Mouse (Mus musculus): Measurements from ENCODE around the gene Naa25.

The Naa25 gene

GRCm38 (mm10) chr5:121452906-121453305 lies 55.2 kb downstream of the Naa25 start:
- DNase-seq (ENCODE audit: low spot score), result no peak

GRCm38 (mm10) chr5:121453743-121454502 lies 56.2 kb downstream of the Naa25 start:
- no peak for DNase-seq (ENCODE audit: low spot score)

- no peak for DNase-seq (ENCODE audit: low spot score)
Observed at GRCm38 (mm10) chr5:121454503-121454782, 56.7 kb downstream of the Naa25 start.

- DNase-seq (ENCODE audit: low spot score), result no peak
Observed at GRCm38 (mm10) chr5:121455510-121456265, 58.0 kb downstream of the Naa25 start.

GRCm38 (mm10) chr5:121461339-121462170 lies 63.8 kb downstream of the Naa25 start:
- DNase-seq (ENCODE audit: low spot score), result no peak

- no peak for DNase-seq (ENCODE audit: low spot score)
Observed at GRCm38 (mm10) chr5:121462171-121462502, 64.4 kb downstream of the Naa25 start.

- no peak for DNase-seq (ENCODE audit: low spot score)
Observed at GRCm38 (mm10) chr5:121462967-121463366, 65.2 kb downstream of the Naa25 start.

GRCm38 (mm10) chr5:121463601-121464250 lies 66.0 kb downstream of the Naa25 start:
- DNase-seq (ENCODE audit: low spot score), result no peak

GRCm38 (mm10) chr5:121469566-121469965 lies 71.8 kb downstream of the Naa25 start:
- DNase-seq (ENCODE audit: low spot score), result no peak

- no peak for DNase-seq (ENCODE audit: low spot score)
Observed at GRCm38 (mm10) chr5:121472411-121472810, 74.7 kb downstream of the Naa25 start.

- no peak for DNase-seq (ENCODE audit: low spot score)
Observed at GRCm38 (mm10) chr5:121474610-121475009, 76.9 kb downstream of the Naa25 start.

GRCm38 (mm10) chr5:121476040-121476439 lies 78.3 kb downstream of the Naa25 start:
- DNase-seq (ENCODE audit: low spot score), result no peak

- DNase-seq (ENCODE audit: low spot score), result peak; percentile 90
Observed at GRCm38 (mm10) chr5:121477680-121478079, 79.9 kb downstream of the Naa25 start.

- DNase-seq (ENCODE audit: low spot score), result no peak
Observed at GRCm38 (mm10) chr5:121484801-121485200, 87.1 kb downstream of the Naa25 start.

GRCm38 (mm10) chr5:121493305-121493704 lies 95.6 kb downstream of the Naa25 start:
- DNase-seq (ENCODE audit: low spot score), result peak; percentile 21
